Mouse (Mus musculus): ENCODE measurements around the gene Pi4kb. TPM values are rescaled to one million over a fixed set of nuclear protein-coding genes. Genes with fewer than 3 reads are reported as not detected.
"Not testable (repeated sequence)": the region's sequence is repeated elsewhere in the genome, so short reads cannot be mapped to it uniquely, and the experiment has no call there.

Gene Pi4kb
- polyA plus RNA-seq, 1 experiment from 2014 or later: 20.7 TPM

DNA sequence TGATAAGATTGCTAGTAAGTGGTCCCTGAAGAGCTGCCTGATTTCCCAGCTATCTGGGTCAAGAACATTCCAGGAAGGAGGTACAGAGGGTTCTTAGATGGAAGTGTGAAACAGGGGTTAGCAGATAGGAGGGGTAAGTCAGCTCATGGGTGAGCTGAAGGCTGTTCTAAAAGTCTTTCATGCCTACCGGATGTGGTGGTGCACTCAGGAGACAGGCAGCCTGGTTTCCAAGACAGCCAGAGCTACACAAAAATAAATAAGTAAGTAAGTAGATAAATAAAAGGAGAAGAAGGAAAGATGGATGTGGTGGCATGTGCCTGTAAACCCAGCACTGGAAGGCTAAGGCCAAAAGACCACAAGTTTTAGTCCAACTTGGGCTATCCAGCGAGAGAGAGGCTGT lies 44.2 kb downstream of the Pi4kb start:
- no peak for TF ChIP-seq CTCF (IDR thresholded peaks at IDR 0.05; ENCODE audit: low read depth)
- Histone ChIP-seq H3K4me1 (replicated peaks; ENCODE audit: insufficient read depth, low read length) (0 out of 2 replicates have a peak, but pooled peaks cover 5% of the 10 kb centered on the region), H3K4me3 (replicated peaks; ENCODE audit: low read depth, low read length) (no peak overlapping the region), H3K9me3 (replicated peaks; ENCODE audit: low read length) (no peaks in the 10 kb centered on the region), H3K4me2 (ENCODE audit: low read length) (no peak overlapping the region), H3K9ac (ENCODE audit: low read depth, low read length) (no peak overlapping the region), H3K27ac (no peak overlapping the region), H3K36me3 (ENCODE audit: insufficient read depth, low read length) (no peaks in the 10 kb centered on the region), H3K27me3 (ENCODE audit: insufficient read depth, low read length) (no peaks in the 10 kb centered on the region)
- 80% methylated on average over 2 of the region's 2 CpGs for WGBS
- no peak for DNase-seq (ENCODE audit: low spot score)
- ATAC-seq (replicated peaks; ENCODE audit: low FRiP score, low read depth): no peak

DNA sequence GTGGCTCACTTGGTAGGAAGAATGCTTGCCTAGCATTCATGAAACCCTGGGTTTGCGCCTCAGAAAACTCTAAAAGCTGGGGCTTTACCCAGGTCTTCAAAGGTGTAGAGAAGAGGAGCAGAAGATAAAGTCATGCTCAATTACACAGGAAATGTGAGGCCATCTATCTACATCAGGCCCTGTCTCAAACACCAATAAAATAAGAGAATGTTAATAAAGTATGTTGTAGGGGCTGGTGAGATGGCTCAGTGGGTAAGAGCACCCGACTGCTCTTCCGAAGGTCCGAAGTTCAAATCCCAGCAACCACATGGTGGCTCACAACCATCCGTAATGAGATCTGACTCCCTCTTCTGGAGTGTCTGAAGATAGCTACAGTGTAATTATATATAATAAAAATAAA lies 46.4 kb downstream of the Pi4kb start:
- H3K36me3 ChIP-seq (ENCODE audit: insufficient read depth, low read length); H3K4me2 ChIP-seq (ENCODE audit: low read length); H3K27ac ChIP-seq; H3K9me3 ChIP-seq (replicated peaks; ENCODE audit: low read length); DNase-seq (ENCODE audit: low spot score); H3K4me1 ChIP-seq (replicated peaks; ENCODE audit: insufficient read depth, low read length); H3K9ac ChIP-seq (ENCODE audit: low read depth, low read length); ATAC-seq (replicated peaks; ENCODE audit: low FRiP score, low read depth); H3K4me3 ChIP-seq (replicated peaks; ENCODE audit: low read depth, low read length); H3K27me3 ChIP-seq (ENCODE audit: insufficient read depth, low read length): not testable (repeated sequence)
- 88% methylated on average over 5 of the region's 5 CpGs for WGBS

DNA sequence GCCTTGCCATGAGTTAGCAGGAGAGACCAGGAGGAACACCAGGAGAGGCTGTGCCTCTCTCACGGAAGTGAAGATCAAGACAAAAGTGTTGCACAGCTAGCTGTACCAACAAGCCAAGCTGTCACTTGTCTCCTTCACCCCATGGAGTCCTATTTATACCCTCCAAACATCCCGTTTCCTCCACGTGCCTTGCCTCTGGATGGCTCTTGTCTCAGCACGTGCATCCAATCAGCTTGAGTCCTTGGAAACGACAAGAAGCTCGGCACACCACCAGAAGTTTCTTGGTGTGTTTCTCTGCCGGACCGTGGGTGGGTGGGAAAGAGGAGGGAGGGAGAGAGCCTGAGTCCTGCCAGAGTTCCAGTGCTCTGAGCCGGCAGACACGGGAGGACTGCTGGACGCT lies 50.0 kb downstream of the Pi4kb start:
- no peak overlapping the region for H3K4me2 ChIP-seq (ENCODE audit: low read length)
- H3K27me3 ChIP-seq (ENCODE audit: insufficient read depth, low read length): no peaks in the 10 kb centered on the region
- H3K4me3 ChIP-seq (replicated peaks; ENCODE audit: low read depth, low read length): no peak overlapping the region
- no peaks in the 10 kb centered on the region for H3K4me1 ChIP-seq (replicated peaks; ENCODE audit: insufficient read depth, low read length)
- WGBS: 35% methylated on average over 11 of the region's 11 CpGs
- ATAC-seq (replicated peaks; ENCODE audit: low FRiP score, low read depth) (no peak), DNase-seq (ENCODE audit: low spot score) (peak; percentile 39)
- TF ChIP-seq CTCF (IDR thresholded peaks at IDR 0.05; ENCODE audit: low read depth): no peak
- H3K36me3 ChIP-seq (ENCODE audit: insufficient read depth, low read length): no peaks in the 10 kb centered on the region
- 0 out of 2 replicates have a peak overlapping the region, but pooled peaks have one; percentile 3 for H3K9ac ChIP-seq (ENCODE audit: low read depth, low read length)
- H3K27ac ChIP-seq: no peak overlapping the region
- H3K9me3 ChIP-seq (replicated peaks; ENCODE audit: low read length): no peaks in the 10 kb centered on the region

GRCm38 (mm10) chr3:95025202-95025601 lies 50.7 kb downstream of the Pi4kb start:
- Histone ChIP-seq H3K36me3 (ENCODE audit: insufficient read depth, low read length) (0 out of 2 replicates have a peak, but pooled peaks cover 3% of the 10 kb centered on the region), H3K9ac (ENCODE audit: low read depth, low read length) (no peak overlapping the region), H3K27ac (no peak overlapping the region), H3K4me1 (replicated peaks; ENCODE audit: insufficient read depth, low read length) (no peaks in the 10 kb centered on the region), H3K4me3 (replicated peaks; ENCODE audit: low read depth, low read length) (no peak overlapping the region), H3K9me3 (replicated peaks; ENCODE audit: low read length) (no peaks in the 10 kb centered on the region), H3K27me3 (ENCODE audit: insufficient read depth, low read length) (no peaks in the 10 kb centered on the region), H3K4me2 (ENCODE audit: low read length) (no peak overlapping the region)
- TF ChIP-seq CTCF (IDR thresholded peaks at IDR 0.05; ENCODE audit: low read depth): no peak
- 46% methylated on average over 5 of the region's 5 CpGs for WGBS
- no peak for DNase-seq (ENCODE audit: low spot score)
- ATAC-seq (replicated peaks; ENCODE audit: low FRiP score, low read depth): no peak

DNA sequence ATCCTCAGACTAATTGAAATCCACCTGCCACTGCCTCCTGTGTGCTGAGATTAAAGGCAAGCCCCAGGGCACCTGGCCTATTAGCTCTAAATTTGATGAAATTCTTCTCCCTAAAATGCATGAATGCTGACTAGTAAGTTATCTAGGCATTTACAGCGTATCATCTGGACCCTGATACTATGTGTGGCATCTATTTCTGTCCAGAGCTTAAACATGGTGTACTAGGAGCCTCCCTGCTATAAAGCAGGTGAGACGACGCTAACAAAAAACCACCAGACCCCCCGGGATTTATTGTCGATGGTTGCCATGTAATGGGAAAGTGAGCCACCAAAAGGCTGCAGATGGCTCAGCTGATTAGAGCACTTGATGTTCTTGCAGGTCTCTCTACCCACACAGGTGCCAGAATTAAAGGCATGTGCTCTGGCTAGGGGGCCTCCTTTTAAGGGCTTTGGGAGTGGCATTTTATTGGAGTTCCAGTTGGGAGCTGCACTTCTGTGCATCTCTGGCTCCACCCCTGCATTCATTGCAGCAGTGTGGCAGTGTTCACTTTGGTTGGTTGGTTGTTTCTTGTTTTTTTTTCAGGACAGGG lies 52.6 kb downstream of the Pi4kb start:
- no peak for TF ChIP-seq CTCF (IDR thresholded peaks at IDR 0.05; ENCODE audit: low read depth)
- no peak overlapping the region for H3K9ac ChIP-seq (ENCODE audit: low read depth, low read length)
- H3K27me3 ChIP-seq (ENCODE audit: insufficient read depth, low read length): no peaks in the 10 kb centered on the region
- no peak overlapping the region for H3K4me2 ChIP-seq (ENCODE audit: low read length)
- no peak overlapping the region for H3K27ac ChIP-seq
- H3K36me3 ChIP-seq (ENCODE audit: insufficient read depth, low read length): peaks cover 12% of the 10 kb centered on the region; the same call in 1 of the 2 replicates
- DNase-seq (ENCODE audit: low spot score) (no peak), ATAC-seq (replicated peaks; ENCODE audit: low FRiP score, low read depth) (no peak)
- 38% methylated on average over 5 of the region's 5 CpGs for WGBS
- no peaks in the 10 kb centered on the region for H3K9me3 ChIP-seq (replicated peaks; ENCODE audit: low read length)
- H3K4me3 ChIP-seq (replicated peaks; ENCODE audit: low read depth, low read length): no peak overlapping the region
- H3K4me1 ChIP-seq (replicated peaks; ENCODE audit: insufficient read depth, low read length): no peaks in the 10 kb centered on the region

DNA sequence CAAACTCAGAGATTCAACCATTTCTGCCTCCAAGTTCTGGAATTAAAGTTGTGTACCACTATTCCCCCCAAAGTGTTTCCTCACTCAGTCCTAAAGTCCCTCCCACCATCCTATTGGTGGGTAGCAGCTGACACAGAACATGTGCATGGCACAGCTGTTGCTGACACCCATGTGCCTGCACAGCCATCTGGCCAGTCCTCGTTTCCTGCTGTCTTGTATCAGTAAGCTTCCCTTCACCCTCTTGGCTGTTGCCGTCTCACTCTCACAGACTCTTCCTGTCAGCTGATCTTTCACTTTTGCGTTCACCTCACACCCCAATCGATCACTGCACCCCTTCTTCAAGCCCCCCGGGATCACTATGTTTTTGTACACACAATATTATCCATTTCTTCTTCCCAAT lies 53.2 kb downstream of the Pi4kb start:
- ATAC-seq (replicated peaks; ENCODE audit: low FRiP score, low read depth): peak; percentile 40; the same call in 1 of the 2 replicates
- WGBS: 40% methylated on average over 5 of the region's 5 CpGs

DNA sequence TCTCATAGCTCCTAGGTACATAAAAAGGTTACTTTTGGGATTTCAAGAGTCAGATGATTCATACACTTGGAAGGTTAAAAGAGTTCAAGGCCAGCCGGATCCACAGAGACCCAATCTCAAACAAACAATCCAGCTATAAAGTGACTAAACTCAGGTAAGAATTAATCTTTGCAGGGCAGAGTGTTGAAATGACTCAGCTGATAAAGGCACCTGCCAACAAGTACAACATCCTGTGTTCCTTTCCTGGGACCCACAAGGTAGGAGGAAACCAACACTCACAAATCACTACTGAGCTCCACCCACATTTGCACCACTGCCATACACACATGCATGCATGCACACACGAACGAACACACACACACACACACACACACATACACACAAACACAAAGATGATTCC lies 54.1 kb downstream of the Pi4kb start:
- TF ChIP-seq CTCF (IDR thresholded peaks at IDR 0.05; ENCODE audit: low read depth): no peak
- H3K4me2 ChIP-seq (ENCODE audit: low read length): no peak overlapping the region
- H3K36me3 ChIP-seq (ENCODE audit: insufficient read depth, low read length): peaks cover 24% of the 10 kb centered on the region
- no peaks in the 10 kb centered on the region for H3K27me3 ChIP-seq (ENCODE audit: insufficient read depth, low read length)
- WGBS: 68% methylated on average over 3 of the region's 3 CpGs
- no peak for ATAC-seq (replicated peaks; ENCODE audit: low FRiP score, low read depth)
- H3K9me3 ChIP-seq (replicated peaks; ENCODE audit: low read length): no peaks in the 10 kb centered on the region
- H3K4me3 ChIP-seq (replicated peaks; ENCODE audit: low read depth, low read length): no peak overlapping the region
- no peak overlapping the region for H3K9ac ChIP-seq (ENCODE audit: low read depth, low read length)
- DNase-seq (ENCODE audit: low spot score): no peak
- no peak overlapping the region; the same call in 1 of the 2 replicates for H3K27ac ChIP-seq
- H3K4me1 ChIP-seq (replicated peaks; ENCODE audit: insufficient read depth, low read length): no peaks in the 10 kb centered on the region

More for the DNA sequence above, 53.2 kb downstream of the Pi4kb start:
- no peak for TF ChIP-seq CTCF (IDR thresholded peaks at IDR 0.05; ENCODE audit: low read depth)
- Histone ChIP-seq H3K27ac (no peak overlapping the region), H3K9me3 (replicated peaks; ENCODE audit: low read length) (no peaks in the 10 kb centered on the region), H3K36me3 (ENCODE audit: insufficient read depth, low read length) (peaks cover 16% of the 10 kb centered on the region), H3K4me1 (replicated peaks; ENCODE audit: insufficient read depth, low read length) (no peaks in the 10 kb centered on the region), H3K4me2 (ENCODE audit: low read length) (no peak overlapping the region), H3K27me3 (ENCODE audit: insufficient read depth, low read length) (no peaks in the 10 kb centered on the region), H3K9ac (ENCODE audit: low read depth, low read length) (no peak overlapping the region), H3K4me3 (replicated peaks; ENCODE audit: low read depth, low read length) (no peak overlapping the region)
- peak; percentile 44 for DNase-seq (ENCODE audit: low spot score)

All from kidney, postnatal 0 days (tissue).